Mouse (Mus musculus): Measurements from ENCODE around the gene Sstr4. TPM values are rescaled to one million over a fixed set of nuclear protein-coding genes. Genes with fewer than 3 reads are reported as not detected.

Gene Sstr4
- polyA plus RNA-seq, 1 experiment from 2014 or later = 0.99 TPM

GRCm38 (mm10) chr2:148373602-148374071 is 21.5 kb upstream of the Sstr4 start:
- 49% methylated on average over 2 of the region's 2 CpGs for WGBS
- Histone ChIP-seq H3K36me3 (no peaks in the 10 kb centered on the region), H3K4me1 (replicated peaks) (no peaks in the 10 kb centered on the region), H3K9me3 (no peaks in the 10 kb centered on the region), H3K9ac (replicated peaks) (no peak overlapping the region), H3K27me3 (no peaks in the 10 kb centered on the region), H3K27ac (no peak overlapping the region), H3K4me2 (no peak overlapping the region), H3K4me3 (replicated peaks) (no peak overlapping the region)
- no peak for ATAC-seq (ENCODE audit: insufficient number of reproducible peaks, insufficient read depth, low FRiP score, low TSS enrichment, low read depth)

GRCm38 (mm10) chr2:148375326-148376150 is 19.6 kb upstream of the Sstr4 start:
- Histone ChIP-seq H3K27me3 (peaks cover 2% of the 10 kb centered on the region; the same call in 1 of the 2 replicates), H3K36me3 (no peaks in the 10 kb centered on the region), H3K9me3 (no peaks in the 10 kb centered on the region), H3K4me3 (replicated peaks) (no peak overlapping the region), H3K9ac (replicated peaks) (no peak overlapping the region), H3K27ac (no peak overlapping the region), H3K4me2 (no peak overlapping the region), H3K4me1 (replicated peaks) (no peaks in the 10 kb centered on the region)
- no peak for ATAC-seq (ENCODE audit: insufficient number of reproducible peaks, insufficient read depth, low FRiP score, low TSS enrichment, low read depth)
- WGBS = 71% methylated on average over 10 of the region's 10 CpGs

- peaks cover 2% of the 10 kb centered on the region; the same call in 1 of the 2 replicates for H3K27me3 ChIP-seq
- no peak overlapping the region for H3K27ac ChIP-seq
Observed at GRCm38 (mm10) chr2:148378817-148379342, 16.3 kb upstream of the Sstr4 start.

GRCm38 (mm10) chr2:148379899-148380413 is 15.2 kb upstream of the Sstr4 start:
- peaks cover 2% of the 10 kb centered on the region; the same call in 1 of the 2 replicates for H3K27me3 ChIP-seq
- 83% methylated on average over 1 of the region's 1 CpGs for WGBS

More at GRCm38 (mm10) chr2:148378817-148379342, 16.3 kb upstream of the Sstr4 start:
- Histone ChIP-seq H3K9me3 (no peaks in the 10 kb centered on the region), H3K4me3 (replicated peaks) (no peak overlapping the region), H3K36me3 (no peaks in the 10 kb centered on the region), H3K4me1 (replicated peaks) (no peaks in the 10 kb centered on the region), H3K4me2 (no peak overlapping the region), H3K9ac (replicated peaks) (no peak overlapping the region)
- ATAC-seq (ENCODE audit: insufficient number of reproducible peaks, insufficient read depth, low FRiP score, low TSS enrichment, low read depth) = no peak
- 80% methylated on average over 1 of the region's 1 CpGs for WGBS

GRCm38 (mm10) chr2:148381076-148381475 is 14.1 kb upstream of the Sstr4 start:
- H3K9ac ChIP-seq (replicated peaks) = no peak overlapping the region
- no peak overlapping the region for H3K4me2 ChIP-seq
- H3K9me3 ChIP-seq = no peaks in the 10 kb centered on the region
- H3K4me3 ChIP-seq (replicated peaks) = no peak overlapping the region
- 79% methylated on average over 2 of the region's 2 CpGs for WGBS
- ATAC-seq (ENCODE audit: insufficient number of reproducible peaks, insufficient read depth, low FRiP score, low TSS enrichment, low read depth) = no peak
- H3K27ac ChIP-seq = no peak overlapping the region
- peaks cover 2% of the 10 kb centered on the region; the same call in 1 of the 2 replicates for H3K27me3 ChIP-seq
- H3K4me1 ChIP-seq (replicated peaks) = no peaks in the 10 kb centered on the region
- H3K36me3 ChIP-seq = no peaks in the 10 kb centered on the region

More at GRCm38 (mm10) chr2:148379899-148380413, 15.2 kb upstream of the Sstr4 start:
- Histone ChIP-seq H3K36me3 (no peaks in the 10 kb centered on the region), H3K4me1 (replicated peaks) (no peaks in the 10 kb centered on the region), H3K27ac (no peak overlapping the region), H3K4me2 (no peak overlapping the region), H3K9me3 (no peaks in the 10 kb centered on the region), H3K4me3 (replicated peaks) (no peak overlapping the region), H3K9ac (replicated peaks) (no peak overlapping the region)
- no peak for ATAC-seq (ENCODE audit: insufficient number of reproducible peaks, insufficient read depth, low FRiP score, low TSS enrichment, low read depth)

- Histone ChIP-seq H3K4me1 (replicated peaks) (no peaks in the 10 kb centered on the region), H3K36me3 (no peaks in the 10 kb centered on the region), H3K9me3 (no peaks in the 10 kb centered on the region), H3K27ac (no peak overlapping the region), H3K4me2 (no peak overlapping the region), H3K4me3 (replicated peaks) (no peak overlapping the region), H3K9ac (replicated peaks) (no peak overlapping the region), H3K27me3 (no peaks in the 10 kb centered on the region)
- no peak for ATAC-seq (ENCODE audit: insufficient number of reproducible peaks, insufficient read depth, low FRiP score, low TSS enrichment, low read depth)
- 53% methylated on average over 3 of the region's 3 CpGs for WGBS
Observed at GRCm38 (mm10) chr2:148386476-148386875, 8.7 kb upstream of the Sstr4 start.

- Histone ChIP-seq H3K27me3 (no peaks in the 10 kb centered on the region), H3K4me2 (no peak overlapping the region), H3K27ac (no peak overlapping the region), H3K9me3 (no peaks in the 10 kb centered on the region), H3K36me3 (no peaks in the 10 kb centered on the region), H3K9ac (replicated peaks) (no peak overlapping the region), H3K4me1 (replicated peaks) (no peaks in the 10 kb centered on the region), H3K4me3 (replicated peaks) (no peak overlapping the region)
- ATAC-seq (ENCODE audit: insufficient number of reproducible peaks, insufficient read depth, low FRiP score, low TSS enrichment, low read depth) = no peak
- WGBS = 79% methylated on average over 2 of the region's 2 CpGs
Observed at GRCm38 (mm10) chr2:148386927-148387326, 8.2 kb upstream of the Sstr4 start.

GRCm38 (mm10) chr2:148387652-148388581 is 7.2 kb upstream of the Sstr4 start:
- no peaks in the 10 kb centered on the region for H3K4me1 ChIP-seq (replicated peaks)
- no peak overlapping the region for H3K27ac ChIP-seq
- no peaks in the 10 kb centered on the region for H3K9me3 ChIP-seq
- H3K4me2 ChIP-seq = no peak overlapping the region
- H3K36me3 ChIP-seq = no peaks in the 10 kb centered on the region
- no peak overlapping the region for H3K9ac ChIP-seq (replicated peaks)
- 73% methylated on average over 6 of the region's 6 CpGs for WGBS
- H3K27me3 ChIP-seq = no peaks in the 10 kb centered on the region
- H3K4me3 ChIP-seq (replicated peaks) = no peak overlapping the region
- no peak for ATAC-seq (ENCODE audit: insufficient number of reproducible peaks, insufficient read depth, low FRiP score, low TSS enrichment, low read depth)

GRCm38 (mm10) chr2:148393149-148393548 is 2.0 kb upstream of the Sstr4 start:
- no peak overlapping the region for H3K9ac ChIP-seq (replicated peaks)
- H3K4me2 ChIP-seq = no peak overlapping the region
- H3K4me3 ChIP-seq (replicated peaks) = no peak overlapping the region
- peaks cover 48% of the 10 kb centered on the region for H3K27me3 ChIP-seq
- no peaks in the 10 kb centered on the region for H3K9me3 ChIP-seq
- peaks cover 20% of the 10 kb centered on the region for H3K4me1 ChIP-seq (replicated peaks)
- H3K36me3 ChIP-seq = no peaks in the 10 kb centered on the region
- no peak for ATAC-seq (ENCODE audit: insufficient number of reproducible peaks, insufficient read depth, low FRiP score, low TSS enrichment, low read depth)
- H3K27ac ChIP-seq = no peak overlapping the region
- WGBS = 79% methylated on average over 1 of the region's 1 CpGs

GRCm38 (mm10) chr2:148393846-148394245 is 1.3 kb upstream of the Sstr4 start:
- no peaks in the 10 kb centered on the region for H3K36me3 ChIP-seq
- no peaks in the 10 kb centered on the region for H3K9me3 ChIP-seq
- H3K9ac ChIP-seq (replicated peaks) = no peak overlapping the region
- H3K27me3 ChIP-seq = peaks cover 48% of the 10 kb centered on the region
- H3K27ac ChIP-seq = no peak overlapping the region
- H3K4me3 ChIP-seq (replicated peaks) = no peak overlapping the region
- H3K4me2 ChIP-seq = no peak overlapping the region
- ATAC-seq (ENCODE audit: insufficient number of reproducible peaks, insufficient read depth, low FRiP score, low TSS enrichment, low read depth) = no peak
- H3K4me1 ChIP-seq (replicated peaks) = peaks cover 20% of the 10 kb centered on the region

- 75% methylated on average over 10 of the region's 10 CpGs for WGBS
Observed at GRCm38 (mm10) chr2:148396209-148396608, 1.1 kb downstream of the Sstr4 start.

More at GRCm38 (mm10) chr2:148396209-148396608, 1.1 kb downstream of the Sstr4 start:
- peaks cover 48% of the 10 kb centered on the region for H3K27me3 ChIP-seq
- no peak overlapping the region for H3K27ac ChIP-seq
- peak overlapping the region; percentile 98 for H3K4me2 ChIP-seq
- no peak overlapping the region for H3K9ac ChIP-seq (replicated peaks)
- peak overlapping the region; percentile 51; the same call in 1 of the 2 replicates for H3K4me3 ChIP-seq (replicated peaks)
- no peaks in the 10 kb centered on the region for H3K36me3 ChIP-seq
- no peak for ATAC-seq (ENCODE audit: insufficient number of reproducible peaks, insufficient read depth, low FRiP score, low TSS enrichment, low read depth)
- H3K4me1 ChIP-seq (replicated peaks) = peaks cover 20% of the 10 kb centered on the region
- no peaks in the 10 kb centered on the region for H3K9me3 ChIP-seq

All from limb, embryonic 12.5 days (tissue).